Mouse (Mus musculus) embryonic facial prominence, embryonic 11.5 days (tissue): ENCODE data around the gene Tmem245. TPM values are rescaled to one million over a fixed set of nuclear protein-coding genes. Genes with fewer than 3 reads are reported as not detected.

Source experiments
- ATAC-seq: fragments of 200-750 bp; cut with Nextera tagmentation; replicated peaks from 2 replicates; pipeline ENCODE4 v1.8.0; 2017; ENCODE audit warnings: low read depth; ENCODE audit not compliant: insufficient number of reproducible peaks, low FRiP score, low TSS enrichment
- DNase-seq: peaks from one replicate; pipeline ENCODE4 v3.0.0-alpha.2; 2015; ENCODE audit warnings: low spot score
- H3K27ac ChIP-seq: fragments of 300-500 bp; sonication (generic); replicated peaks from 2 replicates; pipeline ENCODE4 v1.5.1; 2014; ENCODE audit warnings: mild to moderate bottlenecking, low read depth, low read length, control low read depth
- H3K27me3 ChIP-seq: fragments of 300-500 bp; sonication (generic); 2 replicates; pipeline ENCODE4 v1.6.1; 2014; ENCODE audit warnings: mild to moderate bottlenecking, low read length, moderate library complexity, mixed read lengths; ENCODE audit not compliant: control insufficient read depth, insufficient read depth
- H3K36me3 ChIP-seq: fragments of 300-500 bp; sonication (generic); replicated peaks from 2 replicates; pipeline ENCODE4 v1.6.1; 2014; ENCODE audit warnings: low read depth, mild to moderate bottlenecking, low read length, moderate library complexity, mixed read lengths; ENCODE audit not compliant: control insufficient read depth, insufficient read depth
- H3K4me1 ChIP-seq: fragments of 300-500 bp; sonication (generic); 2 replicates; pipeline ENCODE4 v1.6.1; 2014; ENCODE audit warnings: low read length, mixed read lengths; ENCODE audit not compliant: control insufficient read depth, insufficient read depth
- H3K4me2 ChIP-seq: fragments of 300-500 bp; sonication (generic); 2 replicates; pipeline ENCODE4 v1.6.1; 2014; ENCODE audit warnings: low read depth, mild to moderate bottlenecking, control low read depth, low read length, moderate library complexity
- H3K4me3 ChIP-seq: fragments of 300-500 bp; sonication (generic); 2 replicates; pipeline ENCODE4 v1.5.1; 2014; ENCODE audit warnings: low read depth, low read length, control low read depth
- H3K9ac ChIP-seq: fragments of 300-500 bp; sonication (generic); replicated peaks from 2 replicates; pipeline ENCODE4 v1.6.1; 2014; ENCODE audit warnings: mild to moderate bottlenecking, control low read depth, low read length
- H3K9me3 ChIP-seq: fragments of 300-500 bp; sonication (generic); replicated peaks from 2 replicates; pipeline ENCODE4 v1.6.1; 2016; ENCODE audit warnings: mild to moderate bottlenecking, low read length, inconsistent platforms, mixed read lengths; ENCODE audit not compliant: control insufficient read depth
- WGBS: fragments of 180-500 bp; shearing (Covaris S2); extraction: QIAGEN DNeasy Blood & Tissue Kit; methylation state at CpG from one replicate; pipeline ENCODE4 v1.1.7; 2014; 5-methylcytosine and 5-hydroxymethylcytosine counted together
- polyA plus RNA-seq: library from polyadenylated mRNA; unstranded; fragments of >200 nt; fragmentation: Nextera tagmentation; extraction: Ambion mirVana; gene quantifications from 2 replicates; pipeline ENCODE4 v1.2.1, GENCODE M21; 2014

Tmem245 gene
- polyA plus RNA-seq, 1 experiment from 2014 or later, result 5.4 TPM

DNA sequence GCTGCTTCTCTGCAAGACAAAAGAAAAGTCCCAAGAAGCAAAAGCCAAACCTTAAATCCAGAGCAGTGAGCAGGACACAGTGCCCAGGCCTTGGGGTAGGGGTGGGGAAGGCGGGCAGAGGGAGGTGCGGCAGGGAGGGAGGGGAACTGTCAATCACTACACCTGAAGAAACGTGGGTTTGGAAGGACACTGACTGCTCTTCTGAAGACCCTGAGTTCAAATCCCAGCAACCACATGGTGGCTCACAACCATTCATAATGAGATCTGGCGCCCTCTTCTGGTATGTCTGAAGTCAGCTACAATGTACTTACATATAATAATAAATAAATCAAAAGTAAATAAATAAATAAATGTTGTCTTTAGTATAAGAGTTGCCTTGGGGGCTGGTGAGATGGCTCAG is 102.3 kb downstream of the Tmem245 start:
- Histone ChIP-seq H3K4me3 (no peak overlapping the region), H3K9ac (no peak overlapping the region), H3K27ac (no peak overlapping the region), H3K4me1 (no peaks in the 10 kb centered on the region), H3K27me3 (no peaks in the 10 kb centered on the region), H3K9me3 (no peaks in the 10 kb centered on the region), H3K36me3 (peaks cover 5% of the 10 kb centered on the region), H3K4me2 (no peak overlapping the region)
- DNase-seq, result no peak
- ATAC-seq, result no peak
- WGBS, result 84% methylated on average over 4 of the region's 4 CpGs

DNA sequence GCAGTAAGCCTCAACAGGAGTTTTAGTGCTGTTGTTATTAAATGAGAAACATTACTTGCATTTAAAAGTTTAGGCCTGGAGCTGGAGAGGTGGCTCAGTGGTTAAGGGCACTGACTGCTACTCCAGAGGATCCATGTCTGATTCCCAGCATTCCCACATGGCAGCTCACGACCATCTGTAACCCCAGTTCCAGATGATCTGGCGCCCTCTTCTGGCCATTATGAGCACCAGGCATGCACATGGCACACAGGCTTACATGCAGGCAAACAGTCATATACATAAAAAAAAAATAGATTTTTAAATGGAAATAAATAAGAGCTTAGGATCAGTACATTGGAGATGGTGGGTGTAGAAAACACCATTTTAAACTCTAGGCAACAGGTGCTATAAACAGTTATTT is 103.3 kb downstream of the Tmem245 start:
- H3K9me3 ChIP-seq, result no peaks in the 10 kb centered on the region
- H3K9ac ChIP-seq, result no peak overlapping the region
- no peak overlapping the region for H3K4me2 ChIP-seq
- no peak for ATAC-seq
- no peak overlapping the region for H3K27ac ChIP-seq
- H3K4me1 ChIP-seq, result no peaks in the 10 kb centered on the region
- H3K27me3 ChIP-seq, result no peaks in the 10 kb centered on the region
- H3K36me3 ChIP-seq, result peaks cover 5% of the 10 kb centered on the region
- H3K4me3 ChIP-seq, result no peak overlapping the region
- DNase-seq, result no peak
- WGBS, result 85% methylated on average over 2 of the region's 2 CpGs

DNA sequence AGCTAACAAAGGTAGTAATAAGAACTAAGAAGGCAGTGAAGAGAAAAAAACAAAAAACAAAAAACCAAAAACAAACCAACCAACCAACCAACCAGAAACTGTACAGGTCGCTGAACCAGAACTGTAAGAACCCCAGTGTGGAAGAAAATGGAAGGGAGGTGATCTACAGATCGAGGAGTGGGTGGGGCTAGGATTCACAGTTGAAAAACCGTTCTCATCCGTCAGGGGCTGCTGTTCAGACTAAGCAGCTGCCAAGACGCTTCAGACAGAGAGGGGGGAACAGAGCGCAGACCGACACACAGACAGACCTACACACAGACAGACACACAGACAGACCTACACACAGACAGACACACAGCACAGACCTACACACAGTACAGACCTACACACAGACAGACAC is 104.7 kb downstream of the Tmem245 start:
- Histone ChIP-seq H3K4me2 (no peak overlapping the region), H3K4me1 (no peaks in the 10 kb centered on the region), H3K9ac (no peak overlapping the region), H3K27ac (no peak overlapping the region), H3K36me3 (peaks cover 5% of the 10 kb centered on the region), H3K4me3 (no peak overlapping the region), H3K9me3 (no peaks in the 10 kb centered on the region), H3K27me3 (no peaks in the 10 kb centered on the region)
- WGBS, result 80% methylated on average over 7 of the region's 7 CpGs
- DNase-seq (no peak), ATAC-seq (no peak)

DNA sequence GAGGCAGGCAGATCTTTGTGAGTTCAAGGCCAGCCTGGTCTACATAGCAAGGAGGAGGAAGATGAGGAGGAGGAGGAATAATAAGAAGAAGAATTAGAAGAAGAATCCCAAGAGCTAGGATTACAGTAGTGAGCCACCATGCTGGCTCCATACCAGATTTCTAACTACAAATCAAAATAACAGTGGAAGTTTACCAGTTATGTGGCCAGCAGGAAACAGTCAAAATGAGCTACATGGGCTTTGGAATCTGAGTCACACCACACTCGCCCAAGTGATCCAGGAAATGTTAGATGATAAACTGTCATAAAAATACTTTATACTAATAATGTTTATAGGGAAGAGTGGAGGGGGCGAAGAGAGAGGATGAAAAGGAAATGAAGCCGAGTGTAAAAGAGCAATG is 106.9 kb downstream of the Tmem245 start:
- H3K4me3 ChIP-seq, result no peak overlapping the region
- no peak overlapping the region for H3K27ac ChIP-seq
- no peaks in the 10 kb centered on the region for H3K4me1 ChIP-seq
- H3K27me3 ChIP-seq, result no peaks in the 10 kb centered on the region
- no peaks in the 10 kb centered on the region for H3K9me3 ChIP-seq
- H3K4me2 ChIP-seq, result no peak overlapping the region
- WGBS, result 89% methylated on average over 3 of the region's 3 CpGs
- ATAC-seq, result no peak
- no peak for DNase-seq
- H3K9ac ChIP-seq, result no peak overlapping the region
- H3K36me3 ChIP-seq, result peaks cover 5% of the 10 kb centered on the region

DNA sequence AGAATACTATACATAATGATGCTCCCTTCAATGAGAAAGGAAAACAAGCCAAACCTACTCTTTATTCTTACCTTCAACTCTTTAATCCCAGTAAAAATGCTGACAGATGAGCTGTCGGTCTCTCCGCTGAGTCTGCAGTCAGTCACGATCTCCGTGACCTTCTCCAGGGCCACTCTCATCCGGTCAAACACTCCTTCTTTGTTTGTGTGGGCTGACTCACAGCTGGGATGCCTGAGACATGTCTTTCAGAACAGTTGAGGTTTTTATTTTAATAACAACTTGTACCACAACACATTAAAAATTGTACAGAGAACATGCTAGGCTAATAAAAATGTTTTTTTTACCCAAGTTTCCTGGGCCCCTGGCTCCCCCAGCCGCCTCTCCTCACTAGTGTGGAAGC is 109.6 kb downstream of the Tmem245 start:
- DNase-seq, result no peak
- Histone ChIP-seq H3K4me1 (no peaks in the 10 kb centered on the region), H3K4me2 (no peak overlapping the region), H3K27me3 (no peaks in the 10 kb centered on the region), H3K9ac (no peak overlapping the region), H3K27ac (no peak overlapping the region), H3K36me3 (no peaks in the 10 kb centered on the region; the same call in 1 of the 2 replicates), H3K9me3 (no peaks in the 10 kb centered on the region), H3K4me3 (no peak overlapping the region)
- 65% methylated on average over 6 of the region's 6 CpGs for WGBS
- ATAC-seq, result no peak

DNA sequence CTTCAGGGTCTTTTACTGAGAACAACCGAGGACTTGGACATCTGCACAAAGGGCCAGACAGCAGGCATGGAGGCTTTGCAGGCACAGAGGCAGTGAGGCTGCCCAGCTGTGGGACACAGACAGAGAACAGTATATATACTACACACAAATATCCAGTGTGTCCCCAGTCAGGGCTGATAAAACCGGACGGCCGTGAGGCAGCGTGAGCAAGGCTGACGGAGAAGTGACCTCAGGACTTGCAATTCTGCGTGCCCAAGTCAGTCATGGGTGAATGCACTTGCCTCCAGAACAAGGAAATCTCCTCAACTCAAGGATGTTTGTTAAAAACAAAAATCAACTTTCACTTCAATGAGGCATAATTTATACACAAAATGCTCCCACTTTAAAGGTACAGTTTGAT is 115.2 kb downstream of the Tmem245 start:
- Histone ChIP-seq H3K27ac (no peak overlapping the region), H3K4me3 (no peak overlapping the region), H3K9ac (no peak overlapping the region), H3K27me3 (no peaks in the 10 kb centered on the region), H3K36me3 (no peaks in the 10 kb centered on the region; the same call in 1 of the 2 replicates), H3K4me1 (no peaks in the 10 kb centered on the region), H3K9me3 (no peaks in the 10 kb centered on the region), H3K4me2 (no peak overlapping the region)
- DNase-seq (no peak), ATAC-seq (no peak)
- 77% methylated on average over 7 of the region's 7 CpGs for WGBS

DNA sequence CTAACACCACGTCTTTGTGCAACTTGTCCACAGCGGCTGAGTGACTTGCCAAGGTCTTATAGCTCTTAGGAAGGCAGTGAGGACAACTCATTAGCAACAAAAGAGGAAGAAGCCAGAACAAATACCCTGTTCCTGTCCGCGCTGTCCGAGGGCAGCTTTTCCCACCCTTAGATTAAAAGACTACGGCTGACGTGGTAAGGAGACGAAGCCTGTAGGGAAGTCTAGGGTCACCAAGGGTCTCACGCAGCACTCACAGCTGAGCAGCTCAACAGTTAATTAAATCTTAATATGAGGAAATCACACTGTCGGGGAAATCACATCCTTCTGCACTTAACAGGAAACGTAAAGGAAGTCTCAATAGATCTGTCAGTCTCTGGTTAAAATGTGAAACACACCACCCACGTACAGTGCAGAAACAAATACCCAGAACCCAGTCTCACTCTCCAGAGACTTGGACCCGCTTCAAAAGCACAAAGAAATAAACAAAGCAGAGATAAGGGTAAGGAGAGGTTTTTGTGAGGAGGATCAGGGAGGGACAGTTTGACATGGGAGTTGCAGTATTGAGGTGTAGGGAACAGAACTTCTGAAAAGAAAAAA is 116.1 kb downstream of the Tmem245 start:
- ATAC-seq, result no peak
- H3K27ac ChIP-seq, result no peak overlapping the region
- H3K9ac ChIP-seq, result no peak overlapping the region
- no peak for DNase-seq
- no peaks in the 10 kb centered on the region; the same call in 1 of the 2 replicates for H3K36me3 ChIP-seq
- no peak overlapping the region for H3K4me3 ChIP-seq
- H3K9me3 ChIP-seq, result no peaks in the 10 kb centered on the region
- H3K27me3 ChIP-seq, result no peaks in the 10 kb centered on the region
- no peaks in the 10 kb centered on the region for H3K4me1 ChIP-seq
- WGBS, result 56% methylated on average over 13 of the region's 13 CpGs
- H3K4me2 ChIP-seq, result no peak overlapping the region

DNA sequence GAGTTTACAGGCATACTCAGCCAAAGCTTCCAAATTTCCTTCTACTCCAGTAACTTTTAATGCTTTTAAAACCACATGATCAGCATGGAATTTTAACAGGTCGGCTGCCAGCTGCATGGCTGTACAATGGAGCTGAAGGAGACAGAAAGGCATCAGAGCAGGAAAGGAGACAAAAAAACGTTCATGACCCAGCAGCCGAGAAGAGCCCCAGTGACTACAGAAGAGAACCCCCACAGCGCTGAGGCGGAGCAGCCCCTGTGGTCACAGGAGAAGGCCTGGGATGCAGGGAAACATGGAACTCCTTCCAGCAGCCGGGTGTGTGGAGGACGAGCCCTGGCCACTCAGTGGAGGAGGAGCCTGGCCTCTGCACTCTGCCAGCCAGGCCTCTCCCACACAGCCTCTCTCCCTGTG is 117.7 kb downstream of the Tmem245 start:
- H3K9ac ChIP-seq, result no peak overlapping the region
- ATAC-seq, result peak; percentile 62
- no peaks in the 10 kb centered on the region for H3K27me3 ChIP-seq
- DNase-seq, result no peak
- no peaks in the 10 kb centered on the region for H3K4me1 ChIP-seq
- no peaks in the 10 kb centered on the region; the same call in none of the 2 replicates for H3K36me3 ChIP-seq
- WGBS, result 71% methylated on average over 7 of the region's 7 CpGs
- no peak overlapping the region for H3K4me3 ChIP-seq
- no peak overlapping the region for H3K27ac ChIP-seq
- no peak overlapping the region for H3K4me2 ChIP-seq
- no peaks in the 10 kb centered on the region for H3K9me3 ChIP-seq
